Comparison of ENCODE assay signal across 18 mouse cellular contexts in genomic region chr5:118236891-118237290, GRCm38 (mm10). TPM values are rescaled to one million over a fixed set of nuclear protein-coding genes. Genes with fewer than 3 reads are reported as not detected.
DNase-seq lines count a peak whose midpoint lies in the region; TF ChIP-seq lines count a peak whose summit lies in the region.
"Had no signal": no experiment of that assay in that cellular context is flagged by ENCODE, and none has a peak within 500 bp of the region (broad histone marks: within the 10 kb centered on the region; RNA-seq: fewer than 3 reads in every experiment).

No protein-coding gene starts in this region.

- H3K9ac ChIP-seq in ES-E14 (ENCODE audit: insufficient read depth, low read depth, low read length, poor library complexity, severe bottlenecking): peak overlapping the region; percentile 32
- H3K9ac ChIP-seq: hindbrain, embryonic 13.5 days; liver, embryonic 14.5 days; neural tube, embryonic 12.5 days had no signal

- DNase-seq in layer of hippocampus, adult 2 months (ENCODE audit: low spot score in 2 of 2): peak in 1 of 2 experiments; percentile 47
- DNase-seq in layer of hippocampus, adult 9-10 months (ENCODE audit: low spot score): no peak
- DNase-seq in ES-E14 (ENCODE audit: low read depth, low spot score): peak; percentile 25
- peak; percentile 11 to 46 for DNase-seq in adrenal gland, postnatal 36 days
- DNase-seq in cerebellum, adult 9-11 months: peak; percentile 83
- no peak for DNase-seq in heart, adult 8-10 months (ENCODE audit: low spot score)
- DNase-seq in embryo, embryonic 9.5 days (ENCODE audit: extremely low spot score): no peak
- no peak for DNase-seq in frontal cortex, postnatal 36 days (ENCODE audit: low spot score in 2 of 2)
- DNase-seq: heart, adult 18-20 months; kidney, adult 11 months; kidney, postnatal 14 days; right cerebral cortex, postnatal 4 days; thymus, adult 2 months had no signal

- peak overlapping the region; percentile 43 for H3K27ac ChIP-seq in layer of hippocampus, adult 2 months
- no peak overlapping the region for H3K27ac ChIP-seq in ES-E14 (ENCODE audit: insufficient read depth, low read depth, low read length, poor library complexity, severe bottlenecking)
- H3K27ac ChIP-seq: hindbrain, embryonic 13.5 days; limb, embryonic 10.5 days; liver, embryonic 14.5 days; neural tube, embryonic 12.5 days had no signal

- no peaks in the 10 kb centered on the region for H3K9me3 ChIP-seq in ES-E14 (ENCODE audit: control insufficient read depth, insufficient read depth, low read depth, low read length)
- H3K9me3 ChIP-seq: hindbrain, embryonic 13.5 days; limb, embryonic 10.5 days; neural tube, embryonic 12.5 days had no signal

- no peaks in the 10 kb centered on the region for H3K4me1 ChIP-seq in ES-E14 (ENCODE audit: control insufficient read depth in 2 of 2, insufficient read depth in 2 of 2, low read length in 2 of 2, poor library complexity in 1 of 2)
- H3K4me1 ChIP-seq: hindbrain, embryonic 13.5 days; limb, embryonic 10.5 days; neural tube, embryonic 12.5 days had no signal

- peak overlapping the region; percentile 22; the same call in 1 of the 2 replicates for H3K4me3 ChIP-seq in layer of hippocampus, adult 2 months
- H3K4me3 ChIP-seq in ES-E14 (ENCODE audit: insufficient read depth in 1 of 2, low read depth in 1 of 2, low read length in 2 of 2, poor library complexity in 1 of 2, severe bottlenecking in 1 of 2): peak overlapping the region; percentile 57 to 62
- H3K4me3 ChIP-seq: hindbrain, embryonic 13.5 days; limb, embryonic 10.5 days; neural tube, embryonic 12.5 days had no signal

- TF ChIP-seq CTCF in layer of hippocampus, adult 2 months (conservative IDR thresholded peaks at IDR 0.05): no peak

- in situ Hi-C loops in ES-E14 (cut with MboI; ENCODE audit: low sequenced_read_pairs in 2 of 2, unreplicated experiment in 2 of 2): no loop called here

- H3K36me3 ChIP-seq in ES-E14 (ENCODE audit: control insufficient read depth, insufficient read depth, low read length, poor library complexity, severe bottlenecking): peaks cover 4% of the 10 kb centered on the region; the same call in 1 of the 2 replicates

TF ChIP-seq in ES-E14, 5 proteins besides CTCF, POLR2A, EP300 and RAD21:
- TF ChIP-seq ZNF384 (IDR thresholded peaks at IDR 0.05; ENCODE audit: low read depth, low read length): no peak
- TF ChIP-seq ZC3H11A (IDR thresholded peaks at IDR 0.05; ENCODE audit: borderline replicate concordance, low read depth, low read length): no peak
- no peak for TF ChIP-seq MAFK (IDR thresholded peaks at IDR 0.05; ENCODE audit: insufficient read depth, low read depth, low read length)
- TF ChIP-seq CHD2 (IDR thresholded peaks at IDR 0.05; ENCODE audit: low read depth, low read length): no peak
- TF ChIP-seq HCFC1 (IDR thresholded peaks at IDR 0.05; ENCODE audit: borderline replicate concordance, insufficient read depth, low read length): no peak

RNA-seq across cellular contexts. Expression of gene Rnft2, which starts 8.0 kb away (rescaled TPM):
- 10 to 100 TPM; 68.1 to 71.9 TPM for total RNA-seq in layer of hippocampus, adult 2 months (2021)
- 7.9 and 13.4 TPM in 2 replicates for total RNA-seq in ES-E14 (2012; rRNA removed)
- total RNA-seq in adrenal gland, postnatal 36 days (2021): 1 to 10 TPM; 2.2 to 4.0 TPM
- 1 to 10 TPM; 1.8 to 2.3 (median 2.0) TPM for total RNA-seq in heart, adult 8-10 months (2022)
- total RNA-seq: megakaryocyte-erythroid progenitor cell, adult 5-6 weeks had no signal

RNA-seq across cellular contexts. Expression of gene 2410131K14Rik, which starts 8.1 kb away (rescaled TPM):
- 10 to 100 TPM; 13.8 to 14.5 TPM for total RNA-seq in layer of hippocampus, adult 2 months (2021)
- 11.6 and 15.4 TPM in 2 replicates for total RNA-seq in ES-E14 (2012; rRNA removed)
- total RNA-seq in adrenal gland, postnatal 36 days (2021): 1 to 10 TPM; 6.5 to 7.4 TPM
- total RNA-seq in heart, adult 8-10 months (2022): 10 to 100 TPM in 1 of 4 experiments, 1 to 10 TPM in 3; 9.2 to 11.5 (median 9.7) TPM

Comparison
In these comparisons a context has a peak if more than half of its experiments do, and no peak if none do; other contexts are left out.
1. DNase-seq: peak in ES-E14 (single experiment), adrenal gland, postnatal 36 days (2 of 2) and cerebellum, adult 9-11 months (single experiment); none in layer of hippocampus, adult 9-10 months (single experiment), heart, adult 8-10 months (single experiment), embryo, embryonic 9.5 days (single experiment) and frontal cortex, postnatal 36 days (0 of 2).